Mouse (Mus musculus): ENCODE measurements around the gene Hdgfl3.

GRCm38 (mm10) chr7:81847010-81847409 is 87.3 kb downstream of the Hdgfl3 start:
- TF ChIP-seq CTCF (IDR thresholded peaks at IDR 0.05; ENCODE audit: low read depth, low read length) (no peak), POLR2A (IDR thresholded peaks at IDR 0.05; ENCODE audit: extremely low read depth, insufficient read depth, low read length) (no peak)

All from liver, adult 2 months (tissue).